Comparison of ENCODE assay signal across 8 mouse cellular contexts in genomic region chr7:5080815-5081214, GRCm38 (mm10). TPM values are rescaled to one million over a fixed set of nuclear protein-coding genes. Genes with fewer than 3 reads are reported as not detected.
A peak's percentile ranks its signal among the peaks of the same experiment; 100 is the strongest.
DNase-seq lines count a peak whose midpoint lies in the region; ATAC-seq and TF ChIP-seq lines count a peak whose summit lies in the region.
"Had no signal": no experiment of that assay in that cellular context is flagged by ENCODE, and none has a peak within 500 bp of the region (broad histone marks: within the 10 kb centered on the region; RNA-seq: fewer than 3 reads in every experiment).

No protein-coding gene starts in this region.

- H3K4me3 ChIP-seq in liver, adult 2 months (ENCODE audit: insufficient read depth, low read depth, low read length), result peak overlapping the region; percentile 97
- peak overlapping the region; percentile 100 for H3K4me3 ChIP-seq in embryonic facial prominence, embryonic 14.5 days (ENCODE audit: low read depth, low read length)
- H3K4me3 ChIP-seq in limb, embryonic 11.5 days (ENCODE audit: low read depth, low read length), result peak overlapping the region; percentile 96
- peak overlapping the region; percentile 94 for H3K4me3 ChIP-seq in olfactory bulb, adult 2 months (ENCODE audit: insufficient read depth, low read depth, low read length)

- H3K4me2 ChIP-seq in embryonic facial prominence, embryonic 14.5 days (ENCODE audit: low read depth, low read length), result peak overlapping the region; percentile 69
- peak overlapping the region; percentile 37 for H3K4me2 ChIP-seq in limb, embryonic 11.5 days (ENCODE audit: low read depth, severe bottlenecking)

- H3K27me3 ChIP-seq in liver, adult 2 months (ENCODE audit: control insufficient read depth, insufficient read depth, low read length), result no peaks in the 10 kb centered on the region
- no peaks in the 10 kb centered on the region for H3K27me3 ChIP-seq in embryonic facial prominence, embryonic 14.5 days (replicated peaks; ENCODE audit: control insufficient read depth, insufficient read depth, low read length)
- no peaks in the 10 kb centered on the region for H3K27me3 ChIP-seq in limb, embryonic 11.5 days (ENCODE audit: control insufficient read depth, insufficient read depth, low read length)

- ATAC-seq in embryonic facial prominence, embryonic 14.5 days (ENCODE audit: low read depth), result no peak
- no peak for ATAC-seq in limb, embryonic 11.5 days (ENCODE audit: insufficient number of reproducible peaks, low FRiP score, low TSS enrichment, low read depth)
- ATAC-seq in inflammation-experienced regulatory T-cells, adult 6 months, result no peak

- peaks cover 27% of the 10 kb centered on the region for H3K79me2 ChIP-seq in liver, adult 2 months (ENCODE audit: control insufficient read depth, insufficient read depth, low read length)

- peak overlapping the region; percentile 93 for H3K27ac ChIP-seq in liver, adult 2 months (replicated peaks; ENCODE audit: insufficient read depth, low read depth, low read length)
- H3K27ac ChIP-seq in embryonic facial prominence, embryonic 14.5 days (replicated peaks; ENCODE audit: low read depth, low read length), result peak overlapping the region; percentile 94
- H3K27ac ChIP-seq in limb, embryonic 11.5 days (replicated peaks; ENCODE audit: low read depth, low read length), result no peak overlapping the region
- no peak overlapping the region for H3K27ac ChIP-seq in olfactory bulb, adult 2 months (ENCODE audit: insufficient read depth, low read depth, low read length)

- no peak for TF ChIP-seq CTCF in liver, adult 2 months (IDR thresholded peaks at IDR 0.05; ENCODE audit: low read depth, low read length)
- TF ChIP-seq CTCF in olfactory bulb, adult 2 months (IDR thresholded peaks at IDR 0.05; ENCODE audit: insufficient read depth, low read depth, low read length), result no peak

- peaks cover 36% of the 10 kb centered on the region for H3K36me3 ChIP-seq in liver, adult 2 months (ENCODE audit: control insufficient read depth, insufficient read depth, low read length)
- H3K36me3 ChIP-seq in embryonic facial prominence, embryonic 14.5 days (ENCODE audit: control insufficient read depth, insufficient read depth, low read length), result peaks cover 65% of the 10 kb centered on the region
- peaks cover 18% of the 10 kb centered on the region for H3K36me3 ChIP-seq in limb, embryonic 11.5 days (ENCODE audit: control insufficient read depth, insufficient read depth, low read length)

- H3K9ac ChIP-seq in liver, adult 2 months (ENCODE audit: low read depth, low read length), result peak overlapping the region; percentile 99
- peak overlapping the region; percentile 98 for H3K9ac ChIP-seq in embryonic facial prominence, embryonic 14.5 days (ENCODE audit: low read depth, low read length)
- peak overlapping the region; percentile 92 for H3K9ac ChIP-seq in limb, embryonic 11.5 days (ENCODE audit: low read length)

- TF ChIP-seq POLR2A in liver, adult 2 months (IDR thresholded peaks at IDR 0.05; ENCODE audit: extremely low read depth, insufficient read depth, low read length), result no peak
- TF ChIP-seq POLR2A in olfactory bulb, adult 2 months (IDR thresholded peaks at IDR 0.05; ENCODE audit: insufficient read depth, low read depth, low read length), result no peak

- WGBS in liver, adult 2 months, result 5% methylated on average over 6 of the region's 6 CpGs
- 8% methylated on average over 6 of the region's 6 CpGs for WGBS in embryonic facial prominence, embryonic 14.5 days
- WGBS in limb, embryonic 11.5 days, result 20% methylated on average over 6 of the region's 6 CpGs
- WGBS in olfactory bulb, adult 2 months, result 4% methylated on average over 6 of the region's 6 CpGs

- DNase-seq in liver, adult 2 months (ENCODE audit: extremely low read depth, low read depth, low spot score), result no peak
- no peak for DNase-seq in liver
- DNase-seq in embryonic facial prominence, embryonic 14.5 days (ENCODE audit: low spot score), result no peak
- peak; percentile 33 for DNase-seq in limb, embryonic 11.5 days (ENCODE audit: low spot score)
- no peak for DNase-seq in urinary bladder, postnatal 4 days (ENCODE audit: low spot score in 2 of 2)
- DNase-seq: cerebellum, postnatal 14 days had no signal

- H3K9me3 ChIP-seq in embryonic facial prominence, embryonic 14.5 days (ENCODE audit: control insufficient read depth, low read length), result no peaks in the 10 kb centered on the region
- no peaks in the 10 kb centered on the region for H3K9me3 ChIP-seq in limb, embryonic 11.5 days (ENCODE audit: control insufficient read depth, low read length)

- H3K4me1 ChIP-seq in liver, adult 2 months (ENCODE audit: control insufficient read depth, insufficient read depth, low read length), result peaks cover 21% of the 10 kb centered on the region
- H3K4me1 ChIP-seq in embryonic facial prominence, embryonic 14.5 days (ENCODE audit: control insufficient read depth, insufficient read depth, low read length), result peaks cover 10% of the 10 kb centered on the region; the same call in 1 of the 2 replicates
- no peaks in the 10 kb centered on the region for H3K4me1 ChIP-seq in limb, embryonic 11.5 days (ENCODE audit: control insufficient read depth, insufficient read depth, low read length)
- peaks cover 15% of the 10 kb centered on the region; the same call in 1 of the 2 replicates for H3K4me1 ChIP-seq in olfactory bulb, adult 2 months (ENCODE audit: control insufficient read depth, insufficient read depth, low read length)

RNA-seq across cellular contexts. Expression of gene Epn1, which starts 0.8 kb away (rescaled TPM):
- 54.2 and 81.8 TPM in 2 replicates for total RNA-seq in liver, adult 2 months (2014; rRNA removed)
- 203 and 212 TPM in 2 replicates for polyA plus RNA-seq in liver, adult 2 months (2012; rRNA removed)
- 59.3 and 66.2 TPM in 2 replicates for polyA plus RNA-seq in embryonic facial prominence, embryonic 14.5 days (2014; fragmentation: Nextera tagmentation; extraction: Ambion mirVana)
- polyA plus RNA-seq in limb, embryonic 11.5 days (2014; fragmentation: Nextera tagmentation; extraction: Ambion mirVana), result 60.1 and 62.2 TPM in 2 replicates
- polyA plus RNA-seq in olfactory bulb, adult 2 months (2012; ENCODE audit: insufficient read depth, insufficient read length, low replicate concordance, missing spikeins), result not detected in 2 replicates
- polyA plus RNA-seq in inflammation-experienced regulatory T-cells, adult 6 months (2017; shearing (Covaris generic)), result 1 to 10 TPM; 5.8 to 7.3 (median 6.8) TPM

RNA-seq across cellular contexts. Expression of gene U2af2, which starts 18.9 kb away (rescaled TPM):
- 30.4 and 35.2 TPM in 2 replicates for total RNA-seq in liver, adult 2 months (2014; rRNA removed)
- polyA plus RNA-seq in liver, adult 2 months (2012; rRNA removed), result 70.6 and 90.4 TPM in 2 replicates
- polyA plus RNA-seq in embryonic facial prominence, embryonic 14.5 days (2014; fragmentation: Nextera tagmentation; extraction: Ambion mirVana), result 105 and 114 TPM in 2 replicates
- 193 and 203 TPM in 2 replicates for polyA plus RNA-seq in limb, embryonic 11.5 days (2014; fragmentation: Nextera tagmentation; extraction: Ambion mirVana)
- polyA plus RNA-seq in olfactory bulb, adult 2 months (2012; ENCODE audit: insufficient read depth, insufficient read length, low replicate concordance, missing spikeins), result 837 TPM in 1 of 2 replicates, not detected in the other
- polyA plus RNA-seq in inflammation-experienced regulatory T-cells, adult 6 months (2017; shearing (Covaris generic)), result 10 to 100 TPM; 26.0 to 33.4 (median 32.0) TPM

RNA-seq across cellular contexts. Expression of gene Zfp580, which starts 29.5 kb away (rescaled TPM):
- total RNA-seq in liver, adult 2 months (2014; rRNA removed), result 0.18 and 0.20 TPM in 2 replicates
- polyA plus RNA-seq in liver, adult 2 months (2012; rRNA removed), result 1.9 and 2.2 TPM in 2 replicates
- 34.9 and 44.1 TPM in 2 replicates for polyA plus RNA-seq in embryonic facial prominence, embryonic 14.5 days (2014; fragmentation: Nextera tagmentation; extraction: Ambion mirVana)
- polyA plus RNA-seq in limb, embryonic 11.5 days (2014; fragmentation: Nextera tagmentation; extraction: Ambion mirVana), result 31.8 and 32.9 TPM in 2 replicates
- polyA plus RNA-seq in olfactory bulb, adult 2 months (2012; ENCODE audit: insufficient read depth, insufficient read length, low replicate concordance, missing spikeins), result not detected in 2 replicates
- polyA plus RNA-seq in inflammation-experienced regulatory T-cells, adult 6 months (2017; shearing (Covaris generic)), result 1 to 10 TPM in 1 of 3 experiments, under 1 TPM in 2; 0.77 to 1.3 (median 0.93) TPM

RNA-seq across cellular contexts. Expression of gene Rfpl4, which starts 35.9 kb away (rescaled TPM):
- not detected in 2 replicates for total RNA-seq in liver, adult 2 months (2014; rRNA removed)
- not detected in 2 replicates for polyA plus RNA-seq in liver, adult 2 months (2012; rRNA removed)
- polyA plus RNA-seq in embryonic facial prominence, embryonic 14.5 days (2014; fragmentation: Nextera tagmentation; extraction: Ambion mirVana), result not detected in 2 replicates
- not detected in 2 replicates for polyA plus RNA-seq in limb, embryonic 11.5 days (2014; fragmentation: Nextera tagmentation; extraction: Ambion mirVana)
- polyA plus RNA-seq in olfactory bulb, adult 2 months (2012; ENCODE audit: insufficient read depth, insufficient read length, low replicate concordance, missing spikeins), result not detected in 2 replicates
- polyA plus RNA-seq in inflammation-experienced regulatory T-cells, adult 6 months (2017; shearing (Covaris generic)), result not detected

RNA-seq across cellular contexts. Expression of gene Zfp784, which starts 42.6 kb away (rescaled TPM):
- total RNA-seq in liver, adult 2 months (2014; rRNA removed), result 2.4 and 2.8 TPM in 2 replicates
- polyA plus RNA-seq in liver, adult 2 months (2012; rRNA removed), result 2.7 and 2.9 TPM in 2 replicates
- 4.4 and 6.0 TPM in 2 replicates for polyA plus RNA-seq in embryonic facial prominence, embryonic 14.5 days (2014; fragmentation: Nextera tagmentation; extraction: Ambion mirVana)
- 2.7 and 4.1 TPM in 2 replicates for polyA plus RNA-seq in limb, embryonic 11.5 days (2014; fragmentation: Nextera tagmentation; extraction: Ambion mirVana)
- not detected in 2 replicates for polyA plus RNA-seq in olfactory bulb, adult 2 months (2012; ENCODE audit: insufficient read depth, insufficient read length, low replicate concordance, missing spikeins)
- polyA plus RNA-seq in inflammation-experienced regulatory T-cells, adult 6 months (2017; shearing (Covaris generic)), result 1 to 10 TPM; 3.0 to 5.1 (median 3.7) TPM

Comparison
In these comparisons a context has a peak if more than half of its experiments do, and no peak if none do; other contexts are left out.
1. H3K27ac ChIP-seq: peak in liver, adult 2 months (single experiment) and embryonic facial prominence, embryonic 14.5 days (single experiment); none in limb, embryonic 11.5 days (single experiment) and olfactory bulb, adult 2 months (single experiment).
2. RNA of gene Zfp580, which starts 29.5 kb away (polyA plus RNA-seq): 34.9 to 44.1 TPM in embryonic facial prominence, embryonic 14.5 days and 31.8 to 32.9 TPM in limb, embryonic 11.5 days; 1.9 to 2.2 TPM in liver, adult 2 months, 0.77 to 1.3 TPM in inflammation-experienced regulatory T-cells, adult 6 months and not detected in olfactory bulb, adult 2 months; every median in the first group is over 10 times any median in the second.
3. Peak in every context shown above with its lines, with median percentiles within 50 percentile points of each other: H3K4me3 ChIP-seq and H3K9ac ChIP-seq.